Mouse (Mus musculus): ENCODE measurements at regions not wholly inside any gene's neighbourhood (a gene's known extent, or its start where the extent isn't known, plus 50 kb on each side); places are given as distances from the start of the nearest gene placed in this dataset.

- no peaks in the 10 kb centered on the region for H3K36me3 ChIP-seq
- no peak; the same call in 1 of the 2 replicates for ATAC-seq (replicated peaks; ENCODE audit: low FRiP score)
- H3K9me3 ChIP-seq (replicated peaks): no peaks in the 10 kb centered on the region
- H3K4me1 ChIP-seq: no peaks in the 10 kb centered on the region
- no peak overlapping the region for H3K4me2 ChIP-seq
- H3K9ac ChIP-seq: no peak overlapping the region
- no peaks in the 10 kb centered on the region for H3K27me3 ChIP-seq
- 87% methylated on average over 3 of the region's 3 CpGs for WGBS
- no peak overlapping the region for H3K27ac ChIP-seq
- no peak overlapping the region for H3K4me3 ChIP-seq (replicated peaks)
Observed at GRCm38 (mm10) chr2:78159877-78160485, 213.8 kb upstream of the Cwc22 start.

- Histone ChIP-seq H3K9me3 (replicated peaks) (no peaks in the 10 kb centered on the region), H3K4me2 (no peak overlapping the region), H3K36me3 (no peaks in the 10 kb centered on the region), H3K27me3 (no peaks in the 10 kb centered on the region), H3K27ac (no peak overlapping the region), H3K9ac (no peak overlapping the region), H3K4me1 (no peaks in the 10 kb centered on the region), H3K4me3 (replicated peaks) (no peak overlapping the region)
- WGBS: 78% methylated on average over 3 of the region's 3 CpGs
- ATAC-seq (replicated peaks; ENCODE audit: low FRiP score): no peak
Observed at GRCm38 (mm10) chr2:78110335-78110734, 164.2 kb upstream of the Cwc22 start.

GRCm38 (mm10) chr2:78095536-78095935 is 149.4 kb upstream of the Cwc22 start:
- Histone ChIP-seq H3K9ac (no peak overlapping the region), H3K9me3 (replicated peaks) (no peaks in the 10 kb centered on the region), H3K27ac (no peak overlapping the region), H3K4me1 (no peaks in the 10 kb centered on the region), H3K4me2 (no peak overlapping the region), H3K4me3 (replicated peaks) (no peak overlapping the region), H3K27me3 (no peaks in the 10 kb centered on the region), H3K36me3 (no peaks in the 10 kb centered on the region)
- no peak for ATAC-seq (replicated peaks; ENCODE audit: low FRiP score)
- 89% methylated on average over 2 of the region's 2 CpGs for WGBS

- no peaks in the 10 kb centered on the region for H3K36me3 ChIP-seq
- no peak overlapping the region for H3K27ac ChIP-seq
- H3K4me1 ChIP-seq: no peaks in the 10 kb centered on the region
- ATAC-seq (replicated peaks; ENCODE audit: low FRiP score): no peak
- no peak overlapping the region for H3K4me3 ChIP-seq (replicated peaks)
- H3K27me3 ChIP-seq: no peaks in the 10 kb centered on the region
- H3K4me2 ChIP-seq: no peak overlapping the region
- H3K9ac ChIP-seq: no peak overlapping the region
- H3K9me3 ChIP-seq (replicated peaks): no peaks in the 10 kb centered on the region
Observed at GRCm38 (mm10) chr2:78094921-78095320, 148.7 kb upstream of the Cwc22 start.

- no peaks in the 10 kb centered on the region for H3K36me3 ChIP-seq
- ATAC-seq (replicated peaks; ENCODE audit: low FRiP score): no peak
- H3K27me3 ChIP-seq: no peaks in the 10 kb centered on the region
- no peak overlapping the region for H3K4me3 ChIP-seq (replicated peaks)
- H3K9ac ChIP-seq: no peak overlapping the region
- peaks cover 7% of the 10 kb centered on the region; the same call in 1 of the 2 replicates for H3K4me1 ChIP-seq
- WGBS: 65% methylated on average over 16 of the region's 16 CpGs
- H3K27ac ChIP-seq: no peak overlapping the region
- no peaks in the 10 kb centered on the region for H3K9me3 ChIP-seq (replicated peaks)
- H3K4me2 ChIP-seq: no peak overlapping the region
Observed at GRCm38 (mm10) chr2:78064321-78065037, 118.3 kb upstream of the Cwc22 start.

GRCm38 (mm10) chr2:78059801-78060416 is 113.7 kb upstream of the Cwc22 start:
- H3K4me1 ChIP-seq: peaks cover 7% of the 10 kb centered on the region; the same call in 1 of the 2 replicates
- no peak overlapping the region for H3K9ac ChIP-seq
- no peaks in the 10 kb centered on the region for H3K36me3 ChIP-seq
- WGBS: 57% methylated on average over 10 of the region's 10 CpGs
- H3K27me3 ChIP-seq: no peaks in the 10 kb centered on the region
- ATAC-seq (replicated peaks; ENCODE audit: low FRiP score): no peak
- no peaks in the 10 kb centered on the region for H3K9me3 ChIP-seq (replicated peaks)
- no peak overlapping the region for H3K27ac ChIP-seq
- peak overlapping the region; percentile 30 for H3K4me2 ChIP-seq
- H3K4me3 ChIP-seq (replicated peaks): no peak overlapping the region

- Histone ChIP-seq H3K4me3 (replicated peaks) (no peak overlapping the region), H3K9ac (no peak overlapping the region), H3K36me3 (no peaks in the 10 kb centered on the region), H3K4me1 (peaks cover 7% of the 10 kb centered on the region; the same call in 1 of the 2 replicates), H3K27ac (no peak overlapping the region), H3K27me3 (no peaks in the 10 kb centered on the region), H3K9me3 (replicated peaks) (no peaks in the 10 kb centered on the region), H3K4me2 (no peak overlapping the region)
- ATAC-seq (replicated peaks; ENCODE audit: low FRiP score): no peak
- 80% methylated on average over 2 of the region's 2 CpGs for WGBS
Observed at GRCm38 (mm10) chr2:78058988-78059387, 112.8 kb upstream of the Cwc22 start.

GRCm38 (mm10) chr2:78053910-78054309 is 107.7 kb upstream of the Cwc22 start:
- Histone ChIP-seq H3K4me1 (peaks cover 3% of the 10 kb centered on the region), H3K27ac (no peak overlapping the region), H3K9me3 (replicated peaks) (no peaks in the 10 kb centered on the region), H3K4me3 (replicated peaks) (no peak overlapping the region), H3K4me2 (no peak overlapping the region), H3K36me3 (no peaks in the 10 kb centered on the region), H3K9ac (no peak overlapping the region), H3K27me3 (no peaks in the 10 kb centered on the region)
- no peak for ATAC-seq (replicated peaks; ENCODE audit: low FRiP score)
- WGBS: 74% methylated on average over 3 of the region's 3 CpGs

- H3K27me3 ChIP-seq: no peaks in the 10 kb centered on the region
- no peaks in the 10 kb centered on the region for H3K9me3 ChIP-seq (replicated peaks)
- H3K27ac ChIP-seq: no peak overlapping the region
- H3K4me3 ChIP-seq (replicated peaks): no peak overlapping the region
- no peak overlapping the region for H3K4me2 ChIP-seq
- H3K9ac ChIP-seq: no peak overlapping the region
- no peaks in the 10 kb centered on the region for H3K36me3 ChIP-seq
- no peak for ATAC-seq (replicated peaks; ENCODE audit: low FRiP score)
- WGBS: 86% methylated on average over 7 of the region's 7 CpGs
- H3K4me1 ChIP-seq: peaks cover 11% of the 10 kb centered on the region
Observed at GRCm38 (mm10) chr2:78050542-78050941, 104.4 kb upstream of the Cwc22 start.

GRCm38 (mm10) chr2:78049248-78049874 is 103.2 kb upstream of the Cwc22 start:
- WGBS: 19% methylated on average over 8 of the region's 8 CpGs
- ATAC-seq (replicated peaks; ENCODE audit: low FRiP score): peak; percentile 91
- Histone ChIP-seq H3K4me3 (replicated peaks) (peak overlapping the region; percentile 28), H3K36me3 (no peaks in the 10 kb centered on the region), H3K9ac (no peak overlapping the region), H3K27me3 (no peaks in the 10 kb centered on the region), H3K27ac (no peak overlapping the region), H3K4me1 (peaks cover 11% of the 10 kb centered on the region), H3K9me3 (replicated peaks) (no peaks in the 10 kb centered on the region), H3K4me2 (peak overlapping the region; percentile 61)

- Histone ChIP-seq H3K27me3 (no peaks in the 10 kb centered on the region), H3K27ac (no peak overlapping the region), H3K36me3 (no peaks in the 10 kb centered on the region), H3K4me3 (replicated peaks) (peak overlapping the region; percentile 28; the same call in 1 of the 2 replicates), H3K4me2 (peak overlapping the region; percentile 61), H3K9ac (no peak overlapping the region), H3K4me1 (peaks cover 11% of the 10 kb centered on the region), H3K9me3 (replicated peaks) (no peaks in the 10 kb centered on the region)
- no peak for ATAC-seq (replicated peaks; ENCODE audit: low FRiP score)
- WGBS: 63% methylated on average over 6 of the region's 6 CpGs
Observed at GRCm38 (mm10) chr2:78048706-78049055, 102.5 kb upstream of the Cwc22 start.

- Histone ChIP-seq H3K36me3 (no peaks in the 10 kb centered on the region), H3K9me3 (replicated peaks) (no peaks in the 10 kb centered on the region), H3K9ac (no peak overlapping the region), H3K27ac (no peak overlapping the region), H3K27me3 (no peaks in the 10 kb centered on the region), H3K4me3 (replicated peaks) (peak overlapping the region; percentile 28; the same call in 1 of the 2 replicates), H3K4me2 (peak overlapping the region; percentile 61), H3K4me1 (peaks cover 11% of the 10 kb centered on the region)
- ATAC-seq (replicated peaks; ENCODE audit: low FRiP score): no peak
- WGBS: 45% methylated on average over 11 of the region's 11 CpGs
Observed at GRCm38 (mm10) chr2:78048030-78048705, 102.0 kb upstream of the Cwc22 start.
